Mouse (Mus musculus) embryonic facial prominence, embryonic 15.5 days (tissue): ENCODE data around the gene 9130008F23Rik. TPM values are rescaled to one million over a fixed set of nuclear protein-coding genes. Genes with fewer than 3 reads are reported as not detected.

Source experiments
- ATAC-seq: fragments of 200-750 bp; cut with Nextera tagmentation; 2 replicates; pipeline ENCODE4 v1.8.0; 2017; ENCODE audit warnings: low read depth, moderate TSS enrichment; ENCODE audit not compliant: insufficient number of reproducible peaks, low FRiP score, low TSS enrichment
- H3K27ac ChIP-seq: fragments of 300-500 bp; sonication (generic); replicated peaks from 2 replicates; pipeline ENCODE4 v1.5.1; 2015; ENCODE audit warnings: mild to moderate bottlenecking, inconsistent platforms
- H3K27me3 ChIP-seq: fragments of 300-500 bp; sonication (generic); 2 replicates; pipeline ENCODE4 v1.6.1; 2015; ENCODE audit warnings: inconsistent platforms
- H3K36me3 ChIP-seq: fragments of 300-500 bp; sonication (generic); 2 replicates; pipeline ENCODE4 v1.6.1; 2015; ENCODE audit warnings: mild to moderate bottlenecking, inconsistent platforms
- H3K4me1 ChIP-seq: fragments of 300-500 bp; sonication (generic); 2 replicates; pipeline ENCODE4 v1.6.1; 2015; ENCODE audit warnings: inconsistent platforms
- H3K4me2 ChIP-seq: fragments of 300-500 bp; sonication (generic); replicated peaks from 2 replicates; pipeline ENCODE4 v1.6.1; 2015; ENCODE audit warnings: mild to moderate bottlenecking, inconsistent platforms
- H3K4me3 ChIP-seq: fragments of 300-500 bp; sonication (generic); replicated peaks from 2 replicates; pipeline ENCODE4 v1.5.1; 2015; ENCODE audit warnings: mild to moderate bottlenecking, inconsistent platforms
- H3K9ac ChIP-seq: fragments of 300-500 bp; sonication (generic); 2 replicates; pipeline ENCODE4 v1.6.1; 2015; ENCODE audit warnings: inconsistent platforms
- H3K9me3 ChIP-seq: fragments of 300-500 bp; sonication (generic); replicated peaks from 2 replicates; pipeline ENCODE4 v1.6.1; 2016; ENCODE audit warnings: inconsistent platforms
- WGBS: fragments of 180-500 bp; shearing (Covaris S2); methylation state at CpG from one replicate; pipeline ENCODE4 v1.1.7; 2015; 5-methylcytosine and 5-hydroxymethylcytosine counted together
- polyA plus RNA-seq: library from polyadenylated mRNA; unstranded; fragments of >200 nt; fragmentation: Nextera tagmentation; extraction: Ambion mirVana; gene quantifications from 2 replicates; pipeline ENCODE4 v1.2.1, GENCODE M21; 2015

Gene 9130008F23Rik
- 2.0 and 2.2 TPM in 2 replicates for polyA plus RNA-seq

- Histone ChIP-seq H3K9me3 (no peaks in the 10 kb centered on the region), H3K9ac (peak within 1 kb of the TSS; percentile 54), H3K4me2 (peak within 1 kb of the TSS; percentile 87), H3K27ac (peak within 1 kb of the TSS; percentile 60; the same call in 1 of the 2 replicates), H3K4me1 (peaks cover 7% of the 10 kb centered on the region; the same call in 1 of the 2 replicates), H3K36me3 (no peaks in the 10 kb centered on the region), H3K27me3 (no peaks in the 10 kb centered on the region), H3K4me3 (peak within 1 kb of the TSS; percentile 67)
- peak; percentile 82 for ATAC-seq
- under 1% methylated on average over 40 of the region's 40 CpGs for WGBS
Observed at GRCm38 (mm10) chr17:40879924-40880691, at the start of gene 9130008F23Rik. TSS of gene 9130008F23Rik (minus strand) at chr17:40880559.

DNA sequence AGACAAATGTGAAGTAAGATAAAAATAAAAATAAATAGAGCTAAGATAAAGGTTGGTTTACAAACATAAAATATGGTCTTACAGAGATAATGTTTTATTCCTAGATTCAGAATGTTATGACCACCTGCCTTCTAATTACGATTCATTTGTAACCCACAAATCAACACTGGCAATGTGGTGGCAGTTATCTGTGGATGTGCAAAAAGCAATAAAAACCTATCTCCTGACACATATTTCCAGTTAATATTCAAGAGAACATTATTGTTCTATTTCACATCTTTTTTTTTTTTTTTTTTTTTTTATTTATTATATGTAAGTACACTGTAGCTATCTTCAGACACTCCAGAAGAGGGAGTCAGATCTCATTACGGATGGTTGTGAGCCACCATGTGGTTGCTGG lies 35.1 kb upstream of the 9130008F23Rik start:
- Histone ChIP-seq H3K9ac (no peak overlapping the region), H3K9me3 (no peaks in the 10 kb centered on the region), H3K27me3 (no peaks in the 10 kb centered on the region), H3K4me2 (no peak overlapping the region), H3K36me3 (no peaks in the 10 kb centered on the region), H3K27ac (no peak overlapping the region), H3K4me3 (no peak overlapping the region), H3K4me1 (no peaks in the 10 kb centered on the region)
- ATAC-seq = no peak
- WGBS = 96% methylated on average over 2 of the region's 2 CpGs

GRCm38 (mm10) chr17:40914250-40914649 lies 33.9 kb upstream of the 9130008F23Rik start, which contains the start of gene Glyatl3:
TSS of gene Glyatl3 (minus strand) at chr17:40914350.
- Histone ChIP-seq H3K4me1 (no peaks in the 10 kb centered on the region), H3K9me3 (no peaks in the 10 kb centered on the region), H3K27me3 (no peaks in the 10 kb centered on the region), H3K36me3 (no peaks in the 10 kb centered on the region), H3K27ac (no peak within 1 kb of the TSS), H3K9ac (no peak within 1 kb of the TSS), H3K4me3 (no peak within 1 kb of the TSS), H3K4me2 (no peak within 1 kb of the TSS)
- WGBS = 95% methylated on average over 2 of the region's 2 CpGs
- no peak for ATAC-seq

DNA sequence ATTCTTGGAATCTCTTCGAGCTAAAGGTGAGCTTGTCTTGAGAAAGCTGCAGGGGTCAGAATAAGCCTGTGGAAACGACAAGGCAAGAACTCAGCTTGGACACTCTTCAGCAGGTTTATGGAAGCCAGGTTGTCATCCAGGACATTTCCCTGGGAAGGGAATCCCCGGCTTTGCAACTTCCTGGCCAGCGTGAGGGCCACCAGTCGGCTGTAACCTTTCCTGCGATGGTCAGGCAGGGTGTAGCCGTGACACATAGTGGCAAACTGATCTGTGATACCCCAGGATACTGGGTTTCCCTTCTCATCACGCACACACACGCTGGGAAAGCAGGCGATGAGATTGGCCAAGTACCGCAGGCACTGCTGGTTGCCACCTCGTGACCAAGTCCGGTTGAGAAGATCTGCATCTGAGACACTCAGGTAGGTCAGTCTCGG lies 24.4 kb upstream of the 9130008F23Rik start:
- 13% methylated on average over 14 of the region's 14 CpGs for WGBS
- Histone ChIP-seq H3K27ac (no peak overlapping the region), H3K4me2 (peak overlapping the region; percentile 34), H3K9me3 (no peaks in the 10 kb centered on the region), H3K4me3 (no peak overlapping the region), H3K9ac (no peak overlapping the region), H3K36me3 (no peaks in the 10 kb centered on the region), H3K4me1 (0 out of 2 replicates have a peak, but pooled peaks cover 2% of the 10 kb centered on the region), H3K27me3 (no peaks in the 10 kb centered on the region)
- ATAC-seq = no peak

DNA sequence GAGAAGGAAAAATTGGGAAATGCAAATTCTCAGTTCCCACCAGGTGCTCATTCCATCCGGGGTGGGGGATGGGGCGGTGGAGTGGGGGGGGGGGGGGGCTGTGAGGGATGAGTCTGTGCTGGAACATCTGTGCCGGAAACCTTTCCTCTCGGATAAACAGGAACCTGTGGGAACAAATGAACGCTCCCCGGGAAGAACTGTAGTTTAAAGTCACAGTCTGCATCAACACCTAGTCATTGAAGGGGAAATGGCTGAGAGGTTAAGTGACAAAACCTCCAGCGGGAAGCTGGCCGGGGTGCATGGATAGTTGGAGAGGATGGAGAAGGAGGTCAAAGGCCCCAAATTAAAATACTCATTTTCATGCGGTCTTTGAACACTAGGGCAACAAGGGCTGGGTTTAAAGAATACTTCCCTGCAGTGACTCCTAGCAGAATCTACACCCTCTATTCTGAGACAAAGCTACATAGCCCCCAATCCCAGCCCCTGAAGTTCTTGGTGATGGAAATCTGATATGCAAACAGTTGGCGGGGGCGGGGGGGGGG lies 23.8 kb upstream of the 9130008F23Rik start:
- no peaks in the 10 kb centered on the region for H3K27me3 ChIP-seq
- 0 out of 2 replicates have a peak, but pooled peaks cover 2% of the 10 kb centered on the region for H3K4me1 ChIP-seq
- H3K9me3 ChIP-seq = no peaks in the 10 kb centered on the region
- H3K4me3 ChIP-seq = no peak overlapping the region
- ATAC-seq = no peak
- no peaks in the 10 kb centered on the region for H3K36me3 ChIP-seq
- no peak overlapping the region for H3K9ac ChIP-seq
- 10% methylated on average over 11 of the region's 11 CpGs for WGBS
- H3K27ac ChIP-seq = no peak overlapping the region
- no peak overlapping the region for H3K4me2 ChIP-seq

DNA sequence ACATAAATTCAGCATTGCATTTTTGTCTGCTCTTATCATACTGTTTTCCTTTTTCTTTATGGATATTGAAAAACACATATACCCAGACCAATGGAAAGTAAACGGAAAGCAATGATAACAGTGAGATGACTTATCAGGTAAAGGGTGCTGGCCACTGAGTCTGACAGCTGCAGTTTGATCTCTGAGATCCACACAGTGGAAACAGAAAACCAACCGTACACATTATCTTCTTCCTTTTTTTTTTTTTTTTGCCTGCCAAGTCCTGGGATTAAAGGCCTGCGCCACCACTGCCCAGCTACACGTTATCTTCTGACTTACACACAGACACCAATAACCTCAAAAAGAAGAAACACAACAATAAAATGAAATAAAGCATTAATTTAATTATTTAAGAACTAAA lies 23.0 kb upstream of the 9130008F23Rik start:
- 72% methylated on average over 4 of the region's 4 CpGs for whole genome bisulfite sequencing

GRCm38 (mm10) chr17:40899783-40900363 lies 19.5 kb upstream of the 9130008F23Rik start:
- no peak overlapping the region for H3K27ac ChIP-seq
- H3K27me3 ChIP-seq = no peaks in the 10 kb centered on the region
- H3K4me2 ChIP-seq = no peak overlapping the region
- no peak overlapping the region for H3K4me3 ChIP-seq
- no peak overlapping the region for H3K9ac ChIP-seq
- H3K9me3 ChIP-seq = no peaks in the 10 kb centered on the region
- 0 out of 2 replicates have a peak, but pooled peaks cover 2% of the 10 kb centered on the region for H3K4me1 ChIP-seq
- no peak for ATAC-seq
- WGBS = 27% methylated on average over 4 of the region's 4 CpGs
- H3K36me3 ChIP-seq = no peaks in the 10 kb centered on the region

More for the DNA sequence above, 23.0 kb upstream of the 9130008F23Rik start:
- Histone ChIP-seq H3K9ac (no peak overlapping the region), H3K27me3 (no peaks in the 10 kb centered on the region), H3K4me1 (0 out of 2 replicates have a peak, but pooled peaks cover 2% of the 10 kb centered on the region), H3K27ac (no peak overlapping the region), H3K9me3 (no peaks in the 10 kb centered on the region), H3K4me3 (no peak overlapping the region), H3K36me3 (no peaks in the 10 kb centered on the region), H3K4me2 (no peak overlapping the region)
- no peak for ATAC-seq

GRCm38 (mm10) chr17:40896863-40897262 lies 16.5 kb upstream of the 9130008F23Rik start:
- ATAC-seq = no peak

GRCm38 (mm10) chr17:40887849-40888536 lies 7.6 kb upstream of the 9130008F23Rik start:
- WGBS = 81% methylated on average over 4 of the region's 4 CpGs
- H3K4me2 ChIP-seq = no peak overlapping the region
- no peaks in the 10 kb centered on the region for H3K27me3 ChIP-seq
- H3K4me1 ChIP-seq = no peaks in the 10 kb centered on the region
- no peak for ATAC-seq
- no peak overlapping the region for H3K9ac ChIP-seq
- no peak overlapping the region for H3K4me3 ChIP-seq
- H3K27ac ChIP-seq = no peak overlapping the region
- no peaks in the 10 kb centered on the region for H3K9me3 ChIP-seq
- no peaks in the 10 kb centered on the region for H3K36me3 ChIP-seq

More at GRCm38 (mm10) chr17:40896863-40897262, 16.5 kb upstream of the 9130008F23Rik start:
- Histone ChIP-seq H3K27ac (no peak overlapping the region), H3K36me3 (no peaks in the 10 kb centered on the region), H3K4me2 (no peak overlapping the region), H3K27me3 (no peaks in the 10 kb centered on the region), H3K9ac (no peak overlapping the region), H3K9me3 (no peaks in the 10 kb centered on the region), H3K4me1 (no peaks in the 10 kb centered on the region), H3K4me3 (no peak overlapping the region)
- 62% methylated on average over 1 of the region's 1 CpGs for WGBS

- Histone ChIP-seq H3K4me3 (no peak overlapping the region), H3K27me3 (no peaks in the 10 kb centered on the region), H3K4me2 (no peak overlapping the region), H3K4me1 (no peaks in the 10 kb centered on the region), H3K9me3 (no peaks in the 10 kb centered on the region), H3K27ac (no peak overlapping the region), H3K36me3 (no peaks in the 10 kb centered on the region), H3K9ac (no peak overlapping the region)
- 58% methylated on average over 4 of the region's 4 CpGs for WGBS
- no peak for ATAC-seq
Observed at GRCm38 (mm10) chr17:40885155-40885554, 4.8 kb upstream of the 9130008F23Rik start.

- H3K36me3 ChIP-seq = no peaks in the 10 kb centered on the region
- no peaks in the 10 kb centered on the region for H3K9me3 ChIP-seq
- WGBS = 84% methylated on average over 6 of the region's 6 CpGs
- no peak for ATAC-seq
- peaks cover 7% of the 10 kb centered on the region; the same call in 1 of the 2 replicates for H3K4me1 ChIP-seq
- H3K27ac ChIP-seq = no peak overlapping the region
- no peak overlapping the region for H3K9ac ChIP-seq
- H3K4me2 ChIP-seq = no peak overlapping the region
- H3K27me3 ChIP-seq = no peaks in the 10 kb centered on the region
- no peak overlapping the region for H3K4me3 ChIP-seq
Observed at GRCm38 (mm10) chr17:40882172-40882571, 1.8 kb upstream of the 9130008F23Rik start.
